Mouse (Mus musculus) heart, embryonic 10.5 days (tissue): Measurements from ENCODE around the gene Gm20403. TPM values are rescaled to one million over a fixed set of nuclear protein-coding genes. Genes with fewer than 3 reads are reported as not detected.

ENCODE experiments used
- DNase-seq: peaks from one replicate; pipeline ENCODE4 v3.0.0-alpha.2; 2017; ENCODE audit warnings: low spot score
- H3K27ac ChIP-seq: fragments of 300-500 bp; sonication (generic); 2 replicates; pipeline ENCODE4 v1.5.1; 2016; ENCODE audit warnings: mild to moderate bottlenecking
- H3K27me3 ChIP-seq: fragments of 300-500 bp; sonication (generic); 2 replicates; pipeline ENCODE4 v1.6.1; 2016; ENCODE audit warnings: mild to moderate bottlenecking; ENCODE audit not compliant: poor library complexity, insufficient read depth, severe bottlenecking
- H3K36me3 ChIP-seq: fragments of 300-500 bp; sonication (generic); 2 replicates; pipeline ENCODE4 v1.6.1; 2016; ENCODE audit warnings: mild to moderate bottlenecking, moderate library complexity
- H3K4me1 ChIP-seq: fragments of 300-500 bp; sonication (generic); 2 replicates; pipeline ENCODE4 v1.6.1; 2016; ENCODE audit warnings: mild to moderate bottlenecking
- H3K4me3 ChIP-seq: fragments of 300-500 bp; sonication (generic); 2 replicates; pipeline ENCODE4 v1.5.1; 2016; ENCODE audit warnings: mild to moderate bottlenecking, moderate library complexity
- H3K9me3 ChIP-seq: fragments of 300-500 bp; sonication (generic); 2 replicates; pipeline ENCODE4 v1.6.1; 2016; ENCODE audit warnings: mild to moderate bottlenecking, moderate library complexity
- WGBS: fragments of 180-500 bp; shearing (Covaris S2); methylation state at CpG from one replicate; pipeline ENCODE4 v1.1.7; 2016; 5-methylcytosine and 5-hydroxymethylcytosine counted together
- polyA plus RNA-seq: library from polyadenylated mRNA; unstranded; fragments of >200 nt; fragmentation: Nextera tagmentation; extraction: Ambion mirVana; gene quantifications from 2 replicates; pipeline ENCODE4 v1.2.1, GENCODE M21; 2016

Gm20403 gene
- polyA plus RNA-seq, 1 experiment from 2014 or later = not detected

GRCm38 (mm10) chr12:54985257-54986051, 875 bp downstream of the Gm20403 start:
- H3K9me3 ChIP-seq = no peaks in the 10 kb centered on the region
- H3K4me1 ChIP-seq = 0 out of 2 replicates have a peak, but pooled peaks cover 5% of the 10 kb centered on the region
- peaks cover 4% of the 10 kb centered on the region; the same call in 1 of the 2 replicates for H3K36me3 ChIP-seq
- under 1% methylated on average over 104 of the region's 117 CpGs for WGBS
- H3K27me3 ChIP-seq = no peaks in the 10 kb centered on the region
- peak; percentile 86 for DNase-seq
- H3K4me3 ChIP-seq = peak overlapping the region; percentile 98
- H3K27ac ChIP-seq = peak overlapping the region; percentile 97

GRCm38 (mm10) chr12:54984701-54985256, 1.6 kb downstream of the Gm20403 start:
- Histone ChIP-seq H3K4me1 (0 out of 2 replicates have a peak, but pooled peaks cover 5% of the 10 kb centered on the region), H3K9me3 (no peaks in the 10 kb centered on the region), H3K36me3 (peaks cover 6% of the 10 kb centered on the region; the same call in 1 of the 2 replicates), H3K27ac (peak overlapping the region; percentile 97), H3K27me3 (no peaks in the 10 kb centered on the region), H3K4me3 (peak overlapping the region; percentile 98)
- DNase-seq = peak; percentile 89
- under 1% methylated on average over 42 of the region's 42 CpGs for WGBS

- Histone ChIP-seq H3K4me1 (0 out of 2 replicates have a peak, but pooled peaks cover 5% of the 10 kb centered on the region), H3K9me3 (no peaks in the 10 kb centered on the region), H3K27ac (no peak overlapping the region), H3K36me3 (peaks cover 15% of the 10 kb centered on the region; the same call in 1 of the 2 replicates), H3K4me3 (no peak overlapping the region), H3K27me3 (no peaks in the 10 kb centered on the region)
- no peak for DNase-seq
- WGBS = 84% methylated on average over 7 of the region's 7 CpGs
Measured at GRCm38 (mm10) chr12:54982935-54983715, 3.2 kb downstream of the Gm20403 start.

- 75% methylated on average over 6 of the region's 6 CpGs for WGBS
- H3K4me1 ChIP-seq = 0 out of 2 replicates have a peak, but pooled peaks cover 5% of the 10 kb centered on the region
- no peaks in the 10 kb centered on the region for H3K27me3 ChIP-seq
- H3K4me3 ChIP-seq = no peak overlapping the region
- no peaks in the 10 kb centered on the region for H3K9me3 ChIP-seq
- H3K36me3 ChIP-seq = peaks cover 15% of the 10 kb centered on the region; the same call in 1 of the 2 replicates
- no peak overlapping the region for H3K27ac ChIP-seq
- no peak for DNase-seq
Measured at GRCm38 (mm10) chr12:54981962-54982361, 4.4 kb downstream of the Gm20403 start.

- 91% methylated on average over 5 of the region's 5 CpGs for WGBS
- H3K4me3 ChIP-seq = no peak overlapping the region
- no peak for DNase-seq
- no peaks in the 10 kb centered on the region for H3K9me3 ChIP-seq
- H3K36me3 ChIP-seq = peaks cover 15% of the 10 kb centered on the region; the same call in 1 of the 2 replicates
- 0 out of 2 replicates have a peak, but pooled peaks cover 5% of the 10 kb centered on the region for H3K4me1 ChIP-seq
- no peaks in the 10 kb centered on the region for H3K27me3 ChIP-seq
- no peak overlapping the region for H3K27ac ChIP-seq
Measured at GRCm38 (mm10) chr12:54980939-54981338, 5.4 kb downstream of the Gm20403 start.

GRCm38 (mm10) chr12:54980532-54980931, 5.8 kb downstream of the Gm20403 start:
- no peaks in the 10 kb centered on the region for H3K27me3 ChIP-seq
- H3K27ac ChIP-seq = no peak overlapping the region
- H3K4me1 ChIP-seq = 0 out of 2 replicates have a peak, but pooled peaks cover 5% of the 10 kb centered on the region
- H3K36me3 ChIP-seq = peaks cover 15% of the 10 kb centered on the region; the same call in 1 of the 2 replicates
- H3K9me3 ChIP-seq = no peaks in the 10 kb centered on the region
- no peak for DNase-seq
- 66% methylated on average over 6 of the region's 6 CpGs for WGBS
- no peak overlapping the region for H3K4me3 ChIP-seq

GRCm38 (mm10) chr12:54969033-54969432, 17.3 kb downstream of the Gm20403 start:
- Histone ChIP-seq H3K9me3 (no peaks in the 10 kb centered on the region), H3K27me3 (no peaks in the 10 kb centered on the region), H3K27ac (no peak overlapping the region), H3K4me3 (no peak overlapping the region), H3K36me3 (peaks cover 55% of the 10 kb centered on the region), H3K4me1 (no peaks in the 10 kb centered on the region)
- WGBS = 60% methylated on average over 3 of the region's 3 CpGs
- no peak for DNase-seq

GRCm38 (mm10) chr12:54965532-54966160, 20.7 kb downstream of the Gm20403 start:
- Histone ChIP-seq H3K4me3 (no peak overlapping the region), H3K36me3 (peaks cover 40% of the 10 kb centered on the region)

GRCm38 (mm10) chr12:54959569-54959968, 26.8 kb downstream of the Gm20403 start:
- H3K4me3 ChIP-seq = no peak overlapping the region
- H3K4me1 ChIP-seq = peaks cover 9% of the 10 kb centered on the region
- no peak for DNase-seq
- no peaks in the 10 kb centered on the region for H3K27me3 ChIP-seq
- no peaks in the 10 kb centered on the region for H3K9me3 ChIP-seq
- peaks cover 17% of the 10 kb centered on the region; the same call in 1 of the 2 replicates for H3K36me3 ChIP-seq
- 78% methylated on average over 2 of the region's 2 CpGs for WGBS
- no peak overlapping the region for H3K27ac ChIP-seq

More at GRCm38 (mm10) chr12:54965532-54966160, 20.7 kb downstream of the Gm20403 start:
- no peaks in the 10 kb centered on the region for H3K27me3 ChIP-seq
- no peak overlapping the region for H3K27ac ChIP-seq
- WGBS = 91% methylated on average over 4 of the region's 4 CpGs
- H3K9me3 ChIP-seq = no peaks in the 10 kb centered on the region
- no peaks in the 10 kb centered on the region for H3K4me1 ChIP-seq
- no peak for DNase-seq

GRCm38 (mm10) chr12:54956974-54957373, 29.4 kb downstream of the Gm20403 start:
- Histone ChIP-seq H3K4me3 (no peak overlapping the region), H3K9me3 (no peaks in the 10 kb centered on the region), H3K27me3 (no peaks in the 10 kb centered on the region), H3K4me1 (peaks cover 9% of the 10 kb centered on the region), H3K36me3 (peaks cover 18% of the 10 kb centered on the region), H3K27ac (no peak overlapping the region)
- 48% methylated on average over 2 of the region's 2 CpGs for WGBS
- no peak for DNase-seq

- H3K4me1 ChIP-seq = peaks cover 9% of the 10 kb centered on the region
- no peak for DNase-seq
- H3K9me3 ChIP-seq = no peaks in the 10 kb centered on the region
- no peaks in the 10 kb centered on the region for H3K27me3 ChIP-seq
- H3K27ac ChIP-seq = no peak overlapping the region
- H3K36me3 ChIP-seq = peaks cover 20% of the 10 kb centered on the region
- no peak overlapping the region for H3K4me3 ChIP-seq
- WGBS = 90% methylated on average over 4 of the region's 4 CpGs
Measured at GRCm38 (mm10) chr12:54956457-54956856, 29.9 kb downstream of the Gm20403 start.

- peaks cover 15% of the 10 kb centered on the region for H3K36me3 ChIP-seq
- no peaks in the 10 kb centered on the region for H3K9me3 ChIP-seq
- H3K4me1 ChIP-seq = no peaks in the 10 kb centered on the region
- WGBS = 90% methylated on average over 6 of the region's 6 CpGs
- DNase-seq = no peak
- H3K27me3 ChIP-seq = no peaks in the 10 kb centered on the region
- no peak overlapping the region for H3K4me3 ChIP-seq
- H3K27ac ChIP-seq = no peak overlapping the region
Measured at GRCm38 (mm10) chr12:54946116-54946515, 40.2 kb downstream of the Gm20403 start.
